Mouse (Mus musculus): Measurements from ENCODE around the gene Ccdc177.

DNA sequence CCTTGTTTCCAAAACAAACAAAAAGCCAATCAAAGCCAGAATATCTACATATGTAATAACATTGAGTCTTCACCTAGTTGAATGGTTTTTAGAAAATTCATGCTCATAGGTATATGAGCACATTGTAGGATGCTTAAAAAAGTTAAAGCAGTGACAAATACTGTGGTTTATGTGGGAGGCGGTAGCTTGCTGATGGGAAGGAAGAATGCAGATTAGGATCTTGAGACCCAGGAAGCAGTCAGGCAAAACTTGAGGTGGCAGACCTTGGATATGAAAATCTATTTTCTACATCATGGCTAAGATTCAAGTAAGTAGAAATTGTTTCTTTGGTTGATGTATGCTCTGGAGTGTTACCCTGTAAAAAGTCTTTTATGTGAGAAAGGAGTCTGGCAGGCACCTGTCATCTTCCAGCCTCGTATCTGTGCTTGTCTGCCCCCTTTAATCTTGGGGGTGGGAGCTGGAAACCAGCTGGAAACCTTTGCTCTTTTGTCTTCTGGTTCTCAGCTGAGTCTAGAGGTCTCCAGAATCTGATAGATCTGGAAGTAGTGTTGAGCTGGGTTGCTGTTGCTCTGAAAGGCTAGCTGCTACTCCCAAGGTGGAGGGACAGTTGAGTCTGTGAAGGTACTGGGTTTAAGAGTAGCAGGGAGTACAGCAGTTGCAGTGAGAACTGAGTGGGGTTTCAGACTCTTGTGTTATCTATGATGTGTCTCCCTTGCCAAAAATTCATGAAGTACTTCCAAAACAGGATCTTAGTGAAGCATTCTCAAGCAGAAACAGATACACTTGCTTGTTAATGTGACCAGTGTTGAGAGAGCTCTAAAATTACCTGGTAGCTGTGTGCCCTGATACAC, 34.7 kb upstream of the Ccdc177 start:
- TF ChIP-seq CTCF (IDR thresholded peaks at IDR 0.05; ENCODE audit: control insufficient read depth, insufficient read depth, low read length) (no peak), POLR2A (IDR thresholded peaks at IDR 0.05; ENCODE audit: borderline replicate concordance, control insufficient read depth, low read depth, low read length) (no peak)
